In the genomic region with DNA sequence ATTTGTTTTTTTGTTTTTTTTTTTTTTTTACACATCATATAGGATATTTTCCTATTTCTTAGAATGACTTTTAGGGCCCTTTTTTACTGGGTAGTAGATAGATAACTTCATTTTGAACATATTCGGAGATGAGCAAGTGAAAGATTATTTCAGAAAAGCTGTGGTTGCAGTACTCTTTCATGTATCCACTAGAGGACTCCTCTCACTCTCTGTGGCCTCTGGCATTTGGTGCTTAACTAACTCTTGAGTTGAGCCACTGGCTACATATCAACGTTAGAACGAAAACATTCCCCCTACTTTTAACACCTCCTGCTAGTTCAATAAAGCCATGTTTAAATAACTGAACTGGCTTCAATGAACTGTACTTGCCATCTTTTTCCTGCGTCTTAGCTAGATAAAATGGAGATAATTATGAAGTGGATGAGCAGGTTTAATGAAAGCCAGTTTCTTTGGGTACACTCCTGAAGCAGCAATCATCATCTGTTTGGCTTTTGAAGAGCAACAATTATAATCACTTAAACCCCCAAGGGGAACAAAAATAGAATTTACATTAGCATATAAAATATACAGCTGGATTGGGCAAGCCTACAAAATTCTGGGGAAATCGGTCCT, we compare ENCODE assay signal across 20 mouse cellular contexts. TPM values are rescaled to one million over a fixed set of nuclear protein-coding genes. Genes with fewer than 3 reads are reported as not detected.
"Had no signal": no experiment of that assay in that cellular context is flagged by ENCODE, and none has a peak within 500 bp of the region (broad histone marks: within the 10 kb centered on the region; RNA-seq: fewer than 3 reads in every experiment).

No protein-coding gene starts in this region.

- H3K27me3 ChIP-seq: limb, embryonic 12.5 days; liver, embryonic 13.5 days; lung, embryonic 15.5 days; megakaryocyte, embryonic 14.5 days; neural tube, embryonic 12.5 days had no signal

- DNase-seq: kidney, adult 9 months; kidney, postnatal 36 days; liver; liver, embryonic 13.5 days; liver, postnatal 0 days; lung, postnatal 14 days; retina, postnatal 1 day; right cerebral cortex, postnatal 4 days; spleen, adult 18-20 months; thymus, adult 18-20 months; thymus, postnatal 14 days had no signal

- H3K27ac ChIP-seq: kidney, postnatal 0 days; limb, embryonic 12.5 days; liver, embryonic 13.5 days; lung, embryonic 15.5 days; macrophage; neural tube, embryonic 12.5 days had no signal

- H3K36me3 ChIP-seq: limb, embryonic 12.5 days; liver, embryonic 13.5 days; lung, embryonic 15.5 days; neural tube, embryonic 12.5 days had no signal

- H3K4me2 ChIP-seq: limb, embryonic 12.5 days; liver, embryonic 13.5 days; lung, embryonic 15.5 days; midbrain, embryonic 11.5 days; neural tube, embryonic 12.5 days had no signal

- H3K9me3 ChIP-seq: limb, embryonic 12.5 days; liver, embryonic 13.5 days; lung, embryonic 15.5 days; megakaryocyte, embryonic 14.5 days; neural tube, embryonic 12.5 days had no signal

- H3K4me3 ChIP-seq: limb, embryonic 12.5 days; liver, embryonic 13.5 days; lung, embryonic 15.5 days; megakaryocyte, embryonic 14.5 days; neural tube, embryonic 12.5 days had no signal

- H3K4me1 ChIP-seq: limb, embryonic 12.5 days; liver, embryonic 13.5 days; lung, embryonic 15.5 days; megakaryocyte, embryonic 14.5 days; neural tube, embryonic 12.5 days had no signal

- ATAC-seq: liver, postnatal 0 days had no signal

- H3K9ac ChIP-seq: limb, embryonic 12.5 days; liver, embryonic 13.5 days; liver, postnatal 0 days; lung, embryonic 15.5 days; neural tube, embryonic 12.5 days had no signal

RNA-seq across cellular contexts. Expression of a gene that starts 8.5 kb away (rescaled TPM):
- total RNA-seq: monocyte, adult 5-6 weeks; neutrophil, adult 5-6 weeks had no signal
- polyA plus RNA-seq: macrophage had no signal
